Mouse (Mus musculus) cerebellum, adult 2 months (tissue): ENCODE measurements around the gene F5. TPM values are rescaled to one million over a fixed set of nuclear protein-coding genes. Genes with fewer than 3 reads are reported as not detected.

ENCODE experiments used
- DNase-seq, 2 experiments: peaks; one replicate each; pipeline ENCODE4 v3.0.0; 2021
- H3K27ac ChIP-seq: fragments of 200-500 bp; 2 replicates; pipeline ENCODE4 v1.5.1; 2012; ENCODE audit warnings: low read length, control low read depth, inconsistent platforms; ENCODE audit not compliant: insufficient read depth
- H3K27me3 ChIP-seq: fragments of 200-500 bp; 2 replicates; pipeline ENCODE4 v1.6.1; 2012; ENCODE audit warnings: inconsistent platforms, mild to moderate bottlenecking, low read length, moderate library complexity; ENCODE audit not compliant: control insufficient read depth, insufficient read depth
- H3K4me1 ChIP-seq: fragments of 200-500 bp; 2 replicates; pipeline ENCODE4 v1.6.1; 2011; ENCODE audit warnings: low read length; ENCODE audit not compliant: control insufficient read depth, insufficient read depth
- H3K4me3 ChIP-seq: fragments of 200-500 bp; replicated peaks from 2 replicates; pipeline ENCODE3; 2011; ENCODE audit warnings: mild to moderate bottlenecking, low read depth, low read length, control low read depth; ENCODE audit not compliant: insufficient read depth
- CTCF ChIP-seq: fragments of 200-500 bp; IDR thresholded peaks from 2 replicates; pipeline ENCODE4 v1.5.1; 2011; ENCODE audit warnings: low read depth, mild to moderate bottlenecking, control low read depth, low read length, moderate library complexity, borderline replicate concordance; ENCODE audit not compliant: insufficient read depth
- POLR2A ChIP-seq: fragments of 200-500 bp; IDR thresholded peaks from 2 replicates; pipeline ENCODE4 v1.6.1; 2011; ENCODE audit warnings: low read length, control low read depth, borderline replicate concordance; ENCODE audit not compliant: insufficient read depth
- WGBS: fragments of 180-500 bp; shearing (Covaris S2); methylation state at CpG from one replicate; pipeline ENCODE4 v1.1.7; 2018; 5-methylcytosine and 5-hydroxymethylcytosine counted together
- polyA plus RNA-seq: library from polyadenylated mRNA; depleted of rRNA; stranded (reverse); fragments of >200 nt; gene quantifications from 2 replicates; pipeline ENCODE4 v1.2.3, GENCODE M21; 2012; rRNA removed

F5 gene
- polyA plus RNA-seq: 1.1 and 2.5 TPM in 2 replicates

DNA sequence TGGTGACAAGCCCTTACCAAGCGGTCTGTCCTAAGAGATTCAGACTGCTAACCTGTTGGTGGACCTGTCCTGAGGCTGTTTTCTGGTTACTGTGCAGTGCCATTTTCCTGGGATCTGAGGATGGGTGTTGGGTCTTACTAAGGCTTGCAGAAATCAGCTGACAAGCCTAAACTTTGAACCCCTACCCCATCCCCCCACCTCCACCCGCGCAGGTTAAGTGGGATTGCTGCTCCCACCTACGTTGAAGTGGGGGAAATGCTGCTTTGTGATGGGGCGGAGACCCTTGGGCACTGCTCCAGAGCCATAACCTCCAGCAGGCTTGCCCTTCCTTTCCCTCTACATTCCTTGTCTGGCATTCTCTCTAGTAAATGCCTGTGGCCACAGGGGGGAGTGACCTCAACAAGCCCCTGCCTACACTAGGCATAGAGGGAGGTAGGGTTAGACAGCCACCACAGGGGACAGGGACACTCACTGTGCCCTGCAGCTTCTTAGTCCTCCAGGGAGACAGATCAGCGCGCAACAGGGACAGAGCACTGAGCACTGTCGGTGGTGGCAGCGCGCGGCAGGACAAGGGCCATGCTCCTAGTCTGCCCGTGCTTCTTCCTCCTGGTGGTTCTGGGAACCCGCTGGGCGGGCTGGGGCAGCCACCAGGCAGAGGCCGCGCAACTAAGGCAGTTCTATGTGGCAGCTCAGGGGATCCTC lies at the start of gene F5:
F5 (plus strand) TSS at position 452 of the 702 bp plus-strand sequence.
- H3K27me3 ChIP-seq: no peaks in the 10 kb centered on the region
- no peak within 1 kb of the TSS for H3K4me3 ChIP-seq
- DNase-seq: no peak
- WGBS: 11% methylated on average over 16 of the region's 16 CpGs
- H3K27ac ChIP-seq: no peak within 1 kb of the TSS
- TF ChIP-seq POLR2A: no peak
- TF ChIP-seq CTCF: no peak
- H3K4me1 ChIP-seq: no peaks in the 10 kb centered on the region

DNA sequence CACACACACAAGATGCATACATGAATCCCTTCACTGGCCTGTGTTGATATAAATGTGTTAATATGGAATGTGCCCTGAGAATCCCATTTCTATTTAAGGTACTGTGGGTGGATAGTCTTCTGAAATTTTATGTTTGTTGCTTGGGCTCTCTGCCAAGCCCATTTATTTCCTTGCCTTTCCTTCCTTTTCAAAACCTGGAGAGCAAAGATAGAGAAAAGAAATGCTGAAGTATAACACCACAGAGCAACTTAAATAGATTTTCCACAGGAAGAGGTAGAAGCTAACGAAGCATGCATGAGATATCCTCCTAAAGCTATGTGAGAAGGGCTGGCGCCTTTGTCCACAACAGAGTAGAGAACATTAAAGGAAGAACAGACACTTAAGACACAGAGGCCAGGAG lies 41.9 kb upstream of the F5 start:
- Histone ChIP-seq H3K27me3 (no peaks in the 10 kb centered on the region), H3K27ac (no peak overlapping the region), H3K4me3 (no peak overlapping the region), H3K4me1 (no peaks in the 10 kb centered on the region)
- 87% methylated on average over 2 of the region's 2 CpGs for WGBS
- DNase-seq: no peak
- TF ChIP-seq POLR2A (no peak), CTCF (no peak)

DNA sequence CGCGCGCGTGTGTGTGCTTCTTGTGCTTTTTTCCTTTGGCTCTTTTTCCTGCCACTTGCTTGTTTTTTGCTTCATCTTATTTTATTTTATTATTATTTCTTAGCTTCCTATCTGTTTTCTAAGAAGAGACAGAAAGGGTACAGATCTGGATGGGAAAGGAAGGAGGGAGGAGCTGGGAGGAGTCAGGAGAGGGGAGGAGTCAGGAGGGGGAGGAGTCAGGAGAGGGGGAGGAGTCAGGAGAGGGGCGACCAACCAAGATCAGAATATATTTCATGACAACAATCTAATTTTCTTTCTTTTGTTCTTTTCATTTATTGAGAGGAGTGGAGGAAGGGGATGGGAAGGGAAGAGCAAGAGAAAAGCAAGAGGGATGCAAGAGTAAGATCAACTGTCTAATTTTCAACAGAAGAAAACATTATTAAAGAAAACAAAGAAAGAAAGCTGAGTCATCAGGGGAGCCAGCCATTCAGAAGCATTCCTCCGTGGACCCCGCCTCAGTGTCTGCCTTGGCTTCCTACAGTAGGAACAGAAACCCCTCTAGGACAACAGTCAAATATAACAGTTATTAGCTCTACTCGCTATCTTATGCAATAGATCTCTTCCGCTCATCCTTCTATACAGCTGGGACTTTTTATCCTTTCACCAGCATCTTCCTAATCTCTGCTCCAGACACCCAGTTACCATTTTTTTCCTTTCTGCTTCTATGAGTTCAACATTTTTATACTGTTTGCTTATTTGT lies 40.9 kb upstream of the F5 start:
- no peaks in the 10 kb centered on the region for H3K27me3 ChIP-seq
- H3K27ac ChIP-seq: no peak overlapping the region
- H3K4me1 ChIP-seq: no peaks in the 10 kb centered on the region
- H3K4me3 ChIP-seq: no peak overlapping the region
- no peak for DNase-seq
- TF ChIP-seq CTCF (no peak), POLR2A (no peak)
- WGBS: 92% methylated on average over 9 of the region's 9 CpGs

DNA sequence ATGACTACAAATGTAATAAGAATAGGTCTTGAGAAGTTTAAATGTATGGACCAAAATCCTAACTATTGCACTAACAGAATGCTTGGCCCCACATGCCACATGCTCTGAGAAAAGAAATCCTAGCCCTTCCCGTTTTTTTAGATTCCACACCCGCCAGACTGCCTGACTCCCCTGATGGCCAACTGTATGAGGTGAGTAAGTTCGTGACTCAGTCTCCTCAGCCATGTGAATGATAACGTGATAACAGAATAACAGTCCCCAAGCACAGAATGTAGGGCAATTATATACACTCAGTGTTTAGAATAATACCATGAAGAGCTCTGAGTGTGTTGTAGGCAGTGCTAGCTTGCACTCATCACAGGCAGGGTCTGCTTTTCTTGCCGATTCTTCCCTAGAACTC lies 37.4 kb upstream of the F5 start:
- no peak for DNase-seq
- WGBS: 81% methylated on average over 5 of the region's 5 CpGs
- no peaks in the 10 kb centered on the region for H3K4me1 ChIP-seq
- no peak overlapping the region for H3K27ac ChIP-seq
- no peak for TF ChIP-seq POLR2A
- no peak for TF ChIP-seq CTCF
- no peaks in the 10 kb centered on the region for H3K27me3 ChIP-seq
- H3K4me3 ChIP-seq: no peak overlapping the region

DNA sequence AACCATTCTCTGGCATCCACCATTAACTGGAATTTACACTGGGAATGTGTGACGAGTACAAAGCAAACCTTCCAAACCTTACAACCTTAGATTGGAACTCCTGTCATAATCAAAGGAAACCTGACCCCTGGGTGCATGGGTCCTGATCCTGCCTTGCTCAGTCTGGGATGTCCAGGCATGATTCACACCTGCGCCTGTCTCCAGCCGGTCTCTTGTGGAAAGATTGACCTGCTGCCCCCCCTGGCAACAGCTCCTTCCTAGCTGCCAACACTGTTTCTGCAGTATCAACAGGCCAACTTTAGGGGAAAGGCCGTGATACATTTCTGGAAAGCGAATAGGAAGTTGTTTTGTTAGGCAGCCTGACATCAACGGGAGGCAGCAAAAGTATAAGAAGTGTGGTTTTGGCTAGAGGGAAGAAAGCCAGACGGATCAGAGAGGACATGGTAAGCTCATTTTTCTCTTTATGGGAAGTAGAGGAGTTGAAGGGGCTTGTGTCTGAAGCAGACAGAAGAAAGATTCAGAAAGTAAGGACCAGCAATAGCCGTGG lies 36.6 kb upstream of the F5 start, which contains the start of gene Selp:
Selp (plus strand) TSS at position 318 of the 547 bp plus-strand sequence.
- H3K4me1 ChIP-seq: no peaks in the 10 kb centered on the region
- H3K27ac ChIP-seq: no peak within 1 kb of the TSS
- 67% methylated on average over 8 of the region's 8 CpGs for WGBS
- DNase-seq: no peak
- TF ChIP-seq POLR2A: no peak
- no peak for TF ChIP-seq CTCF
- no peak within 1 kb of the TSS for H3K4me3 ChIP-seq
- no peaks in the 10 kb centered on the region for H3K27me3 ChIP-seq

DNA sequence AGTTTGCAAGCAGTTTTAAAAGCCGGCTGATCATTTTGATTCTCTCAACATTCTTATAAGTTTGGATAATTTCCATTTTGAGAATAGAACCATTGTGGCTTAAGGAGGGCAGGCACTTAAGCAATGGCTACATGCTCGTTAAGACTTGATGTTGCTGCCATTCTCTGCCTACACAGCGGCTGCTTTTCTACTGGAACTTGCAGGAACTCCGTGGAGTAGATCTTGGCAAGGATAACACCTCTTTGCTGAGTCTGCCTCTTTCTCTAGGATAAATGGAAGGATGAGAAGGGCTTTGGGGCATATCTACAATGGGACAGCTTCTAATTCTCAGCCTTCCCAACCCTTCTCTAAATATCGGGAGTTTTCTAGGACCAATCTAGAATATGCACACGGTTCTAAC lies 36.0 kb upstream of the F5 start:
- DNase-seq: no peak
- WGBS: 76% methylated on average over 6 of the region's 6 CpGs
- TF ChIP-seq CTCF (no peak), POLR2A (no peak)

DNA sequence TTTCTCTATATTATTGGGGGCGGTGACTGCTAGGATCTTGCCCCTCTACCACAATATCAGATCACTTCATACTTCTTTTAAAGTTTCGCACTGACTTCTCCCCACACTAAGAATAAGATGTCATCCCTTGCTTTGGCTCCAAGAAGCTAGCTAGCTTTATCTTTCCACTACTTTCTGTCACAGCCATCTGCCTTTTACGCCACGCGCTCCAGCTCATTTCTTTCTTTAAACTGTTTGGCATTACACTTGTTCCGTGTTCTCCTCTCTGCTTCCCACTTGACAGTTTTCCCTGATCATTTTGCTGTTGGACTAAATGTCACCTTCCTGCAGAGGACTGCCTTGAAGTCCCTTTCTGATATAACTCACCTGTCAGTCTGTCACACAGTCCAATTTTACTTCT lies 33.8 kb upstream of the F5 start:
- no peak overlapping the region for H3K27ac ChIP-seq
- 74% methylated on average over 6 of the region's 6 CpGs for WGBS
- H3K4me3 ChIP-seq: no peak overlapping the region
- TF ChIP-seq CTCF (no peak), POLR2A (no peak)
- DNase-seq: no peak
- no peaks in the 10 kb centered on the region for H3K4me1 ChIP-seq
- H3K27me3 ChIP-seq: no peaks in the 10 kb centered on the region

More for the DNA sequence above, 36.0 kb upstream of the F5 start:
- Histone ChIP-seq H3K4me3 (no peak overlapping the region), H3K4me1 (no peaks in the 10 kb centered on the region), H3K27me3 (no peaks in the 10 kb centered on the region), H3K27ac (no peak overlapping the region)
